Mouse (Mus musculus) G1E (cell line): ENCODE measurements around the gene Zg16.

Experiments
- CTCF ChIP-seq: IDR thresholded peaks from 2 replicates; pipeline ENCODE4 v1.5.1; 2012; ENCODE audit warnings: low read depth, low read length, inconsistent platforms, mixed read lengths
- GATA1 ChIP-seq: IDR thresholded peaks from 2 replicates; pipeline ENCODE4 v1.6.1; 2012; ENCODE audit warnings: borderline replicate concordance, low read length, inconsistent platforms, mixed read lengths
- GATA2 ChIP-seq: IDR thresholded peaks from 2 replicates; pipeline ENCODE4 v1.6.1; 2012; ENCODE audit warnings: low read depth, low read length, inconsistent platforms, borderline replicate concordance
- POLR2AphosphoS5 ChIP-seq: IDR thresholded peaks from 2 replicates; pipeline ENCODE4 v1.6.1; 2012; ENCODE audit warnings: low read depth, low read length, inconsistent platforms; ENCODE audit not compliant: insufficient replicate concordance

DNA sequence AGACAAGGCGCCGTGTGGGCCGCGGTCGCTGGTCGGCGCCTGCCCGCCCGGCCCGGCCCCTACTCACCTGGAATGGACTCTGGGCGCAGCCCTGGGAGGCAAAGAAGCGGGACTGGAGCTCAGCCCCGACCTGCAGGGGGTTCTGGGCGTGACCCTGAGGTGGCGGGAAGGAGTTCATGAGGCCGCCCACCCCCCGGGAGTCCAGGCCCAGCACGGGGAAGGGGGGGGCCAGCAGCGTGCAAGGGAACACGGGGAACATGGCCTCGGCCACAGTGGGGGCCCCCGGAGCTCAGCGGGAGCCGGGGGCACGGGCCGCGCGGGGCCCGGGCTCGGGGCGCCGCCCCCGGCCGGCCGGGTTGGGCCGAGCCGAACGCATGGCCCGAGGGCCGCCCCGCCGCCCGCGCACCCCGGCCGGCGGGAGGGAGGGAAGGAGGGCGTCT is 60.9 kb downstream of the Zg16 start:
- TF ChIP-seq CTCF = no peak
- TF ChIP-seq GATA2 = no peak
- TF ChIP-seq GATA1 = no peak
- no peak for TF ChIP-seq POLR2AphosphoS5
